Mouse (Mus musculus): ENCODE data around the gene Gnas.

The Gnas gene

GRCm38 (mm10) chr2:174284011-174284410, at the start of gene Gnas:
TSS of gene Gnas (plus strand) at chr2:174284320.
- peak; percentile 66 for DNase-seq

GRCm38 (mm10) chr2:174242431-174242830, 41.7 kb upstream of the Gnas start:
- no peak for DNase-seq

- no peak for DNase-seq
Measured at GRCm38 (mm10) chr2:174251963-174252362, 32.2 kb upstream of the Gnas start.

- no peak for DNase-seq
Measured at GRCm38 (mm10) chr2:174257312-174257711, 26.8 kb upstream of the Gnas start.

GRCm38 (mm10) chr2:174260004-174260403, 24.1 kb upstream of the Gnas start:
- peak; percentile 32 for DNase-seq

GRCm38 (mm10) chr2:174260908-174261800, 23.0 kb upstream of the Gnas start:
- no peak for DNase-seq

- DNase-seq, result no peak
Measured at GRCm38 (mm10) chr2:174261801-174262200, 22.3 kb upstream of the Gnas start.

GRCm38 (mm10) chr2:174263110-174263815, 20.9 kb upstream of the Gnas start:
- DNase-seq, result no peak

- DNase-seq, result no peak
Measured at GRCm38 (mm10) chr2:174264248-174264647, 19.9 kb upstream of the Gnas start.

- DNase-seq, result no peak
Measured at GRCm38 (mm10) chr2:174270416-174270815, 13.7 kb upstream of the Gnas start.

GRCm38 (mm10) chr2:174271459-174271858, 12.7 kb upstream of the Gnas start:
- DNase-seq, result no peak

- DNase-seq, result no peak
Measured at GRCm38 (mm10) chr2:174273131-174273530, 11.0 kb upstream of the Gnas start.

- no peak for DNase-seq
Measured at GRCm38 (mm10) chr2:174273961-174274360, 10.2 kb upstream of the Gnas start.

- no peak for DNase-seq
Measured at GRCm38 (mm10) chr2:174279771-174280170, 4.3 kb upstream of the Gnas start.

- no peak for DNase-seq
Measured at GRCm38 (mm10) chr2:174283341-174283740, 779 bp upstream of the Gnas start.

- no peak for DNase-seq
Measured at GRCm38 (mm10) chr2:174284807-174285457, 812 bp downstream of the Gnas start.

- no peak for DNase-seq
Measured at GRCm38 (mm10) chr2:174285921-174286470, 1.9 kb downstream of the Gnas start.

- no peak for DNase-seq
Measured at GRCm38 (mm10) chr2:174287921-174288320, 3.8 kb downstream of the Gnas start.

GRCm38 (mm10) chr2:174288673-174289430, 4.7 kb downstream of the Gnas start:
- no peak for DNase-seq

- DNase-seq, result no peak
Measured at GRCm38 (mm10) chr2:174291029-174291661, 7.0 kb downstream of the Gnas start.

- no peak for DNase-seq
Measured at GRCm38 (mm10) chr2:174291662-174292030, 7.5 kb downstream of the Gnas start.

- no peak for DNase-seq
Measured at GRCm38 (mm10) chr2:174294457-174294856, 10.3 kb downstream of the Gnas start.

All from thymus, postnatal 4 days (tissue).